Mouse (Mus musculus) embryo, embryonic 9.5 days (tissue): ENCODE data around the gene Agfg2.

Source experiments
- DNase-seq: peaks from one replicate; pipeline ENCODE4 v3.0.0-alpha.2; 2017; ENCODE audit errors: extremely low spot score

Agfg2 gene

DNA sequence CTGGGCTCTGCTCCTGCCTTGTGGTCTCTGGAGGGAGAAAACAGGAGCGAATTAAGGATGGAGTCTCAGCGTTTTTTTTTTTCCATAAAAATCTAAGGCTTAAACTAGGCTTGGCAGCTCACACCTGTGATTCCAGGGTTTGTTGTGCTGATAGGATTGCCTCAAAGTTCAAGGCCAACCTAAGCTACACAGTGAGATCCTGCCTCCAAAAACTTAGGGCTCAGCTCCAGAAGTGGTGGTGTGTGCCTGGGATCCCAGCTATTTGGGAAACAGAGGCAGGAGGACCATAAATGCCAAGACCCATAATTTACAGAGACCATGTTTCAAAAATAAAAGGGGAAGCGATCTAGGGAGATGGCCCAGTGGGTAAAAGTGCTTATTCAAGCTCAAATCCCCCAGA is 75.2 kb downstream of the Agfg2 start:
- no peak for DNase-seq

DNA sequence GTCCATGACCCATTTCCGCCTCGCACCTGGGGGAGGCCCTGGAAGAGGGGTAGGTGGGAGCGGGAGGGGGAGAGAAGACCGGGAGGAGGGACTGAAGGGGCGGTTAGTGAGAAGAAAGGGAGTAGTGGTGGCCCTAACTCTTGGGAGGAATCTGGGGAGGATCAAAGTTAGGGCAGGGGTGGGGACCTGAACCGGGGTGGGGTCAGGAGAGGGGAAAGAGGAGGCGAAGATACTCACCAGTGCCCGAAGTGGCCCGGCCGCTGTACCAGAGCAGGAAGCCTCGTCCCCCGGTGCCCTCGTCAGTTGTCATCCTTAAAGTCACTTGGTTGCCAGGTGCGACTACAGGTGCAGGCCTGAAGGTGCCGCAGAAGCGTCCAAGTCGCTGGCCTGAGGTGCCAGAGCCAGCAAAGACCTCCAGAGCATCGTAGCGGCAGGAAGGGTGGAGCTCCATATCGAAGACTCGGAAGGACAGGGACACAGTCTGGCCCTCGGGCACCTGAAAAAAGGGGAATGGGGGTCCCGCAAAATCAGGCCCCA is 75.8 kb downstream of the Agfg2 start:
- DNase-seq: no peak

DNA sequence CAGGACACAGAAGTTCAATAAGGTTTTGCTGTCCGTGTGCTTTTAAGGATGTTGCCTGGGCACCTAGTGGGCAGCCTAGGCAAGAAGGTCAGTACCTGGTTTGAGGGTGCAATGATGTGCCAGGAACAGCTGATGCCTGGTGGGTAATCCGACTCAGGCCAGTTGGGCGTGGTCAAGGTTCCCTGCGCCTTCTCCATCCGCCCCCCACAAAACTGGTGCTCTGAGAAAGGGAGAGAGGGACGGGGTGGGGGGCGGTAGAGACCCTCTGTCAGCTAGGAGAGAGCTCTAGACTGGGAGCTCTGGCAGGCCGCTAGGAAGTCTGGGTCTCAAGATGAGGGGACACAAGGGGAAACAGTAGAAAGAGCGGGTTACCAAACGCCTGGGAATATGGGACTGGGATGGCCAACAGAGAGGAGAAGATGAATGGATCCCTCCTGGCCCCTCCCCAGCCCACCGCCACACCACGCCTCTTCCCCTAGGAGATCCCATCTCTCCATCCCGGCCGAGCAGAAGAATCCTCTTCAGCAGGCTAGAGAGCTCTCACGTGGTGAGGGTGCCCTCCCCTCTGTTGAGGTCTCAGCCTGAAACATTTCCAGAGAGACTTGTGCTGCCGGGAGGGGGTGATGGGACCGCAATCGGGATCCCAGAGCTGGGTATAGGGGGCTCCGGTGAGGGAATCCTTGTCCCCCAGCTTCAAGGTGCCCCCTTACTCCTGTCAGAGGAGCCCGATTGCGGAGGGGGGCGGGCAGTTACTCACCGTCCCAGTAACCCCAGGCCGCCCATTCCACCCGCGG is 76.5 kb downstream of the Agfg2 start:
- DNase-seq: no peak

DNA sequence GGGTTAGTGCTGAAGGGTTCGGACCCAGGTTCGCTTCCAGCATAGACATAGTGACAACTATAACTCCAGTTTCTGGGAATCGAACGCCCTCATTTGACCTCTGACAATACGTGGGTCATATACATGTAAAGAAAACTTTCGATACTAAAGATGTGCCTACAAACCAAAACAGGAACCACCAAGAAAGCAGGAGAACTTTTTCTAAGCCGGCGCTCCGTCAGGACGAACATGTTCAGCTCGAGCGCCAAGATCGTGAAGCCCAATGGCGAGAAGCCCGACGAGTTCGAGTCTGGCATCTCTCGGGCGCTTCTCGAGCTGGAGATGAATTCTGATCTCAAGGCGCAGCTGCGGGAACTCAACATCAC is 83.2 kb downstream of the Agfg2 start:
- DNase-seq: no peak

DNA sequence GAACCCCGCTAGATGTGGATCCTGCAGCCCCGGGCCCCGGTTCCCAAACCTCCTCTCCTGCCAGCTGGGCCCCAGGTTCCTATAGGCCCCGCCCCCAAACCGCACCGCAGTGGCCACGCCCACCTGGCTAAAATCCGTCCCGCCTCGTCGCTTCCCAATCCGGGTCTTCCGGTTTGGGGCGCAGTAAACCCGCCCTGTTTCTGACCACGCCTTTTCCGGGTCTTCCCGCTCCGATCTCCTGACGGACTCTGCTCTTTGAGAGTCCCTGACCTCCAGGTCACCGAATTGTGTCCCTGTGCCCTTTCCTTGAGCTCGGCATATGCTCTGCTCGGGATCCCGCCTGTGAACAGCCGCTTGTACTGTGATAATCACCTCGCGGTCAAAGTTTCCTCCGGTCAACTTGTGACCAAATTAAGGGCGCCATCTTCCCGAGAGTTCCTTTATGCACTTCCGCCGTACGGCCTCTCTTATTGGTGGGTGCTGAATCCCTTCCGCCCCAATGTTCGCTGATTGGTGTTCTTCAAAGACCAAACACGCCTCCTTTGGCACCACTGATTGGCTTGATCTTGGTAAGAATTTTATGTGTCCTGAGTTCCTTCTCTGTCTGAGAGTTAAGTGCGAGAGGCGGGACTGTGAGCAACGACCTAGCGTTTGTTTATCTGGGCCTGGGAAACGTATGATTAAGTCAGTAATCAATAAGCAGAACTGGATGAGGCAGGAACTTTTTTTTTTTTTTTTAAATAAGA is 83.7 kb downstream of the Agfg2 start, which contains the start of gene Mospd3:
Gene Mospd3 (minus strand): TSS at position 440 of the 746 bp plus-strand sequence.
- peak; percentile 97 for DNase-seq
